Mouse (Mus musculus) liver, embryonic 14.5 days (tissue): ENCODE data around the gene Clk2.

Source experiments
- CTCF ChIP-seq: IDR thresholded peaks from 2 replicates; pipeline ENCODE4 v1.5.1; 2016; ENCODE audit warnings: antibody characterized with exemption, low read depth, control low read depth
- EP300 ChIP-seq: IDR thresholded peaks from 2 replicates; pipeline ENCODE4 v1.6.1; 2016; ENCODE audit warnings: antibody characterized with exemption, low read depth

GRCm38 (mm10) chr3:89159211-89159610 is 5.4 kb upstream of the Clk2 start:
- TF ChIP-seq CTCF = no peak
- no peak for TF ChIP-seq EP300
